Mouse (Mus musculus) liver, adult (tissue): Measurements from ENCODE around the gene Atp9a.

Experiments used
- GATA4 ChIP-seq: IDR thresholded peaks from 2 replicates; pipeline ENCODE4 v1.6.1; 2014; ENCODE audit warnings: mild to moderate bottlenecking, low read length; ENCODE audit not compliant: insufficient replicate concordance

The Atp9a gene

DNA sequence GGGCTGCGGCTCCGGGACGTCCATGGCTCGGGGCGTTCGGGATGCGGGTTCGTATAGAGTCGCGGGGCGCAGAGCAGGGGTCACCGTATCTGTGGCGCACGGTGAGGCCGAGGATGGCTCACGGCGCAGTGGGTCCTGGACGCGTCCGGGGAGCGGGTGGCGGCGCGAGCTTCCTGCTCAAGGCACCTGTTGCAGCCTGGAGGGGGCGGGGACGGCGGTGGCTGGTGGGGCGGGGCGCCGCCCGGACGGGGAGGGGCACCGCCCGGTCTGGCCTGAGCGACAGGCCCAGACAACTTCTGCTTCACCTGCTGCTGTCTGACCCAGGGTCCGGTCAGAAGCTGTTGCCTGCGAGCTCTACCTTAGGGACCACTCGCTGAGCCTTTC lies 152.0 kb downstream of the Atp9a start:
- TF ChIP-seq GATA4 = no peak

GRCm38 (mm10) chr2:168589368-168590167 lies 152.6 kb downstream of the Atp9a start:
- no peak for TF ChIP-seq GATA4

GRCm38 (mm10) chr2:168588591-168589367 lies 153.4 kb downstream of the Atp9a start:
- TF ChIP-seq GATA4 = no peak

DNA sequence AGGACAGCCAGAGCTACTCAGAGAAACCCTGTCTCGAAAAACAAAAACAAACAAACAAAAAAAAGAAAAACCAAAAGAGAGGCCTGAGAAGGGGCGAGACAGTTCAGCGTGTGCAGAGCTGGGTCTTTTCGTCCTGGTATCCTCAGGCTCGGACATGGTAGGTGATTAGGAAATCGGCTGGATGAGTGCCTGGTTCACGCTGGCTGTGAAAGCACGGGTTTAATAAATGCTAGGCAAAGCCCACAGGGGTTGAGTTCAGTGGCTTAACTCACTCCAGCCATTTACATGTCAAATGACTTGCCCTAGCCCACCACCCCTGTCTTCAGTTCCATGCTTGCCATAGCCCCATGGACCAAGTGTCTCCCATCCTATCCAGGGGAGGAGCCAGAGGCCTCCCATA lies 155.1 kb downstream of the Atp9a start:
- TF ChIP-seq GATA4 = no peak

GRCm38 (mm10) chr2:168586512-168586911 lies 155.7 kb downstream of the Atp9a start:
- TF ChIP-seq GATA4 = no peak

DNA sequence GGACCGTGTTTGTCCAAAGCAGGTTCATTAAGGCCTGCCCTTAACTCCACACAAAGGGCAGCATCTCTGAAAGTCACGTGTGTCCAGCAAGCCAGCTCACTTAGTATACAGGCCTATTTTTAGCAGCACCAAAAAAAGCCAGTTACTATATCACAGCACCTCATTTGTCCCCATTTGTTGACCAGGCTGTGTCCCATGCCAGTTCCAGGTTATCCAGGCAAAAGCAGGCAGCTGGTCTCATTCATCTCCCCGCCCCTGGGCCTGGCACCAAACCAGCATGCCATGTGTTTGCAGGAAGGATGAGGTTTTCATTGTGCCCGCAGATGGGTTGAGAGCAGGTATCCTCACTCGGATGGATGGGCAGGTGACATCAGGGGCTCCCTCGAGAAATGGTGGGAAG lies 157.4 kb downstream of the Atp9a start:
- TF ChIP-seq GATA4 = no peak
